Comparison of ENCODE assay signal across 8 mouse cellular contexts in the genomic region with DNA sequence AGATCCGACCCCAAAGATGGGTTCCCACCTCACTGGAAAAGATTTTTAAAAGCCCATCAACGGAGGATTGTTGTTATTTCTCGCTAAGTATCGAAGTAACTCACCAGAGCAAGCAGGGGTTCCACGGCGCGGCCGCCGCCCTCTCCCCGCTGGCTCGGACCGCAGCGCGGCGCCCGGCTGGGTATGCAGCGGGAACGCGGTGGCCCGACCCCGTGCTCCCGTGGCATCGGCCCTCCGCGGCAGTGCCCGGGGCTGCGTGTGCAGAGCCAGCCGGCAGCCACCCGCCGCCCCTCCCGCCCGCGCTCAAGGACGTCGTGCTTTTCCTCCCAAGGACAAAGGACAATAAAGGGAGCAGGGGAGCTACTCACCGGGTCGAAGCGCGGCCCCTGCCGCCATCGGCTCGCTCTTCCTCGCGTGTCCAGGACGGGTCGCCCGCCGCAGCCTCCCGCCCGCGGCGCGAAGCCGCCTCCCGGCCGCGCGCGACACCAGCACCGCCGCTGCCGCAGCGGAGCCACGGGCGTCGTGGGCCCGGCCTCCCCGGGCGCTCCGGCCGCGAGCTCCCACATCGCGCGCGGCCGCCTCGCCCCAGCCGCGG. TPM values are rescaled to one million over a fixed set of nuclear protein-coding genes. Genes with fewer than 3 reads are reported as not detected.
DNase-seq lines count a peak whose midpoint lies in the region; ATAC-seq and TF ChIP-seq lines count a peak whose summit lies in the region.

No protein-coding gene starts in this region.

- under 1% methylated on average over 78 of the region's 80 CpGs for WGBS in hindbrain, embryonic 10.5 days
- 0% methylated on average over 80 of the region's 80 CpGs for WGBS in midbrain, embryonic 14.5 days

- peak overlapping the region; percentile 67 for H3K4me2 ChIP-seq in midbrain, embryonic 14.5 days (ENCODE audit: low read length)

- ATAC-seq in CD4-positive, CD25-positive, alpha-beta regulatory T cell, adult 4 months, result no peak
- peak; percentile 11 for ATAC-seq in midbrain, embryonic 14.5 days (ENCODE audit: low FRiP score, low TSS enrichment)

- no peaks in the 10 kb centered on the region for H3K27me3 ChIP-seq in hindbrain, embryonic 10.5 days (ENCODE audit: insufficient read depth, poor library complexity, severe bottlenecking)
- no peaks in the 10 kb centered on the region for H3K27me3 ChIP-seq in midbrain, embryonic 14.5 days (ENCODE audit: control insufficient read depth, insufficient read depth, low read length)
- H3K27me3 ChIP-seq in testis, adult 2 months (ENCODE audit: control insufficient read depth, insufficient read depth, low read length), result no peaks in the 10 kb centered on the region

- H3K27ac ChIP-seq in embryonic fibroblast, embryonic 13.5 days (ENCODE audit: insufficient read depth, low read length), result peak overlapping the region; percentile 91
- H3K27ac ChIP-seq in hindbrain, embryonic 10.5 days, result peak overlapping the region; percentile 100
- H3K27ac ChIP-seq in midbrain, embryonic 14.5 days (replicated peaks; ENCODE audit: low read depth, low read length), result peak overlapping the region; percentile 100
- peak overlapping the region; percentile 95 for H3K27ac ChIP-seq in testis, adult 2 months (ENCODE audit: control insufficient read depth, insufficient read depth, low read depth, low read length)

- H3K9ac ChIP-seq in midbrain, embryonic 14.5 days (replicated peaks; ENCODE audit: low read length), result peak overlapping the region; percentile 100

- no peak for TF ChIP-seq CTCF in embryonic fibroblast, embryonic 13.5 days (IDR thresholded peaks at IDR 0.05; ENCODE audit: borderline replicate concordance, insufficient read depth, low read length)
- no peak for TF ChIP-seq CTCF in testis, adult 2 months (IDR thresholded peaks at IDR 0.05; ENCODE audit: control insufficient read depth, insufficient read depth, insufficient replicate concordance, low read depth, low read length)

- peak; percentile 68 for DNase-seq in CD4-positive, CD25-positive, alpha-beta regulatory T cell, adult 2 months (ENCODE audit: low read depth, low spot score)
- DNase-seq in adrenal gland, postnatal 14 days, result peak; percentile 90
- DNase-seq in hindbrain, embryonic 10.5 days (ENCODE audit: low spot score), result no peak
- peak; percentile 46 to 60 for DNase-seq in left cerebral cortex, postnatal 36 days (ENCODE audit: low spot score in 2 of 2)
- peak; percentile 67 for DNase-seq in midbrain, embryonic 14.5 days

- no peaks in the 10 kb centered on the region; the same call in none of the 2 replicates for H3K4me1 ChIP-seq in embryonic fibroblast, embryonic 13.5 days (ENCODE audit: control insufficient read depth, insufficient read depth, low read length)
- peaks cover 38% of the 10 kb centered on the region for H3K4me1 ChIP-seq in hindbrain, embryonic 10.5 days (replicated peaks)
- H3K4me1 ChIP-seq in midbrain, embryonic 14.5 days (ENCODE audit: control insufficient read depth, insufficient read depth, low read length), result peaks cover 4% of the 10 kb centered on the region
- peaks cover 5% of the 10 kb centered on the region; the same call in 1 of the 2 replicates for H3K4me1 ChIP-seq in testis, adult 2 months (ENCODE audit: control insufficient read depth, insufficient read depth, low read length)

- no peaks in the 10 kb centered on the region for H3K9me3 ChIP-seq in hindbrain, embryonic 10.5 days
- H3K9me3 ChIP-seq in midbrain, embryonic 14.5 days (ENCODE audit: control insufficient read depth, low read length), result no peaks in the 10 kb centered on the region

- peak overlapping the region; percentile 100 for H3K4me3 ChIP-seq in embryonic fibroblast, embryonic 13.5 days (ENCODE audit: insufficient read depth, low read length)
- H3K4me3 ChIP-seq in hindbrain, embryonic 10.5 days, result peak overlapping the region; percentile 97
- H3K4me3 ChIP-seq in midbrain, embryonic 14.5 days (replicated peaks; ENCODE audit: low read depth, low read length), result peak overlapping the region; percentile 100
- H3K4me3 ChIP-seq in testis, adult 2 months (ENCODE audit: control insufficient read depth, low read depth, low read length), result peak overlapping the region; percentile 94

- TF ChIP-seq POLR2A in embryonic fibroblast, embryonic 13.5 days (IDR thresholded peaks at IDR 0.05; ENCODE audit: low read depth, low read length), result 0 out of 2 replicates have a peak, but pooled peaks have one; percentile 15
- no peak for TF ChIP-seq POLR2A in testis, adult 2 months (IDR thresholded peaks at IDR 0.05; ENCODE audit: control insufficient read depth, low read depth, low read length)

- intact Hi-C loops in left cerebral cortex, postnatal 36 days (cut with DNase I), result loop anchor here (1.0 to 5.0 kb wide), 4 partner anchors 17 to 61 kb away; a partner anchor contains a TSS

- peaks cover 28% of the 10 kb centered on the region for H3K36me3 ChIP-seq in hindbrain, embryonic 10.5 days
- peaks cover 1% of the 10 kb centered on the region; the same call in 1 of the 2 replicates for H3K36me3 ChIP-seq in midbrain, embryonic 14.5 days (ENCODE audit: control insufficient read depth, insufficient read depth, low read length)
- H3K36me3 ChIP-seq in testis, adult 2 months (ENCODE audit: control insufficient read depth, insufficient read depth, low read length), result no peaks in the 10 kb centered on the region

RNA-seq across cellular contexts. Expression of a gene that starts 16.1 kb away (rescaled TPM):
- polyA plus RNA-seq in CD4-positive, CD25-positive, alpha-beta regulatory T cell, adult 4 months (2017; shearing (Covaris generic)), result 100 to 1,000 TPM; 223 to 256 TPM
- 45.1 and 52.8 TPM in 2 replicates for total RNA-seq in adrenal gland, postnatal 14 days (2021)
- polyA plus RNA-seq in embryonic fibroblast, embryonic 13.5 days (2011; ENCODE audit: insufficient read length, low read depth, missing spikeins), result 45.2 and 51.4 TPM in 2 replicates
- 37.1 and 38.9 TPM in 2 replicates for polyA plus RNA-seq in hindbrain, embryonic 10.5 days (2016; fragmentation: Nextera tagmentation; extraction: Ambion mirVana)
- 10 to 100 TPM; 35.8 to 59.8 TPM for total RNA-seq in left cerebral cortex, postnatal 36 days (2021)
- 35.9 and 49.8 TPM in 2 replicates for polyA plus RNA-seq in midbrain, embryonic 14.5 days (2014; fragmentation: Nextera tagmentation; extraction: Ambion mirVana)
- polyA plus RNA-seq in testis, adult 2 months (2012; rRNA removed), result 17.7 and 20.6 TPM in 2 replicates
